Mouse (Mus musculus) ES-E14 (cell line): ENCODE measurements around the gene Adamts14. TPM values are rescaled to one million over a fixed set of nuclear protein-coding genes. Genes with fewer than 3 reads are reported as not detected.
A peak's percentile ranks its signal among the peaks of the same experiment; 100 is the strongest.

Experiments
- DNase-seq: peaks from one replicate; pipeline ENCODE4 v3.0.0-alpha.2; 2013; ENCODE audit warnings: low read depth, low spot score
- H3K27ac ChIP-seq: 2 replicates; pipeline ENCODE4 v1.5.1; 2012; ENCODE audit warnings: low read depth, mild to moderate bottlenecking, low read length, moderate library complexity, mixed read lengths; ENCODE audit not compliant: poor library complexity, insufficient read depth, severe bottlenecking
- H3K36me3 ChIP-seq: 2 replicates; pipeline ENCODE4 v1.6.1; 2012; ENCODE audit warnings: mild to moderate bottlenecking, low read length, moderate library complexity, mixed read lengths; ENCODE audit not compliant: control insufficient read depth, poor library complexity, insufficient read depth, severe bottlenecking
- H3K4me1 ChIP-seq, 2 experiments: fragments of 150-350 bp in 1 of 2; sonication (generic) in 1 of 2; 2 replicates each; pipeline ENCODE4 v1.6.1; 2012; ENCODE audit warnings: low read length in 2 of 2, mild to moderate bottlenecking in 1 of 2, mixed read lengths in 1 of 2; ENCODE audit not compliant: control insufficient read depth in 2 of 2, insufficient read depth in 2 of 2, poor library complexity in 1 of 2
- H3K4me3 ChIP-seq, 2 experiments: fragments of 150-350 bp in 1 of 2; sonication (generic) in 1 of 2; 2 replicates each; pipeline ENCODE4 v1.5.1; 2012; ENCODE audit warnings: low read length in 2 of 2, low read depth in 1 of 2, mild to moderate bottlenecking in 1 of 2, mixed read lengths in 1 of 2; ENCODE audit not compliant: insufficient read depth in 1 of 2, poor library complexity in 1 of 2, severe bottlenecking in 1 of 2
- H3K9ac ChIP-seq: 2 replicates; pipeline ENCODE4 v1.6.1; 2012; ENCODE audit warnings: low read depth, mild to moderate bottlenecking, low read length, mixed read lengths; ENCODE audit not compliant: poor library complexity, insufficient read depth, severe bottlenecking
- H3K9me3 ChIP-seq: fragments of 150-350 bp; sonication (generic); 2 replicates; pipeline ENCODE4 v1.6.1; 2012; ENCODE audit warnings: low read depth, mild to moderate bottlenecking, low read length; ENCODE audit not compliant: control insufficient read depth, insufficient read depth
- CHD2 ChIP-seq: IDR thresholded peaks from 2 replicates; pipeline ENCODE4 v1.6.1; 2014; ENCODE audit warnings: mild to moderate bottlenecking, low read depth, low read length, inconsistent platforms
- HCFC1 ChIP-seq: IDR thresholded peaks from 2 replicates; pipeline ENCODE4 v1.6.1; 2012; ENCODE audit warnings: low read length, inconsistent platforms, borderline replicate concordance; ENCODE audit not compliant: insufficient read depth
- MAFK ChIP-seq: IDR thresholded peaks from 2 replicates; pipeline ENCODE4 v1.6.1; 2014; ENCODE audit warnings: mild to moderate bottlenecking, low read depth, low read length, inconsistent platforms; ENCODE audit not compliant: insufficient read depth
- ZC3H11A ChIP-seq: IDR thresholded peaks from 2 replicates; pipeline ENCODE4 v1.6.1; 2012; ENCODE audit warnings: low read depth, mild to moderate bottlenecking, inconsistent platforms, low read length, borderline replicate concordance
- ZNF384 ChIP-seq: IDR thresholded peaks from 2 replicates; pipeline ENCODE4 v1.6.1; 2012; ENCODE audit warnings: low read depth, low read length, inconsistent platforms
- in situ Hi-C, 2 experiments: fragments of 600-800 bp; cut with MboI; formaldehyde crosslinking; loops; one replicate each; pipeline ENCODE4 v1.15.1; 2025; ENCODE audit warnings: low sequenced_read_pairs in 2 of 2, inconsistent platforms in 1 of 2; ENCODE audit not compliant: unreplicated experiment in 2 of 2
- total RNA-seq: library from RNA; depleted of rRNA; stranded (reverse); fragments of 300-350 nt; gene quantifications from 2 replicates; pipeline ENCODE4 v1.2.3, GENCODE M21; 2012

Gene Adamts14
- total RNA-seq, 1 experiment = 7.4 TPM

- no peak for DNase-seq
- in situ Hi-C loops = no loop called here
- H3K9ac ChIP-seq = peak overlapping the region; percentile 51; the same call in 1 of the 2 replicates
- TF ChIP-seq ZC3H11A (no peak), ZNF384 (no peak), CHD2 (no peak), MAFK (no peak), HCFC1 (no peak)
- H3K4me1 ChIP-seq = peaks cover 5 to 11% of the 10 kb centered on the region in 2 experiments; a peak in 3 of 4 replicates
- H3K27ac ChIP-seq = no peak overlapping the region
- H3K4me3 ChIP-seq = peak overlapping the region; percentile 77 to 87; a peak in 2 of 4 replicates
- H3K9me3 ChIP-seq = no peaks in the 10 kb centered on the region
- H3K36me3 ChIP-seq = no peaks in the 10 kb centered on the region
These were observed 592 bp upstream of the Adamts14 start for GRCm38 (mm10) chr10:61273844-61274215.

GRCm38 (mm10) chr10:61272631-61273030 lies 607 bp downstream of the Adamts14 start:
- no peaks in the 10 kb centered on the region for H3K9me3 ChIP-seq
- peak overlapping the region; percentile 89 for H3K9ac ChIP-seq
- no peak for DNase-seq
- H3K36me3 ChIP-seq = peaks cover 2% of the 10 kb centered on the region; the same call in 1 of the 2 replicates
- H3K4me1 ChIP-seq = peaks cover 5 to 11% of the 10 kb centered on the region in 2 experiments; a peak in 3 of 4 replicates
- no peak overlapping the region for H3K27ac ChIP-seq
- in situ Hi-C loops = no loop called here
- TF ChIP-seq HCFC1 = no peak
- TF ChIP-seq ZC3H11A = no peak
- TF ChIP-seq MAFK = no peak
- H3K4me3 ChIP-seq = peak overlapping the region; percentile 77 to 87

- peaks cover 2% of the 10 kb centered on the region; the same call in 1 of the 2 replicates for H3K36me3 ChIP-seq
- TF ChIP-seq HCFC1 (no peak), MAFK (no peak), CHD2 (no peak), ZC3H11A (no peak), ZNF384 (no peak)
- peaks cover 5 to 11% of the 10 kb centered on the region in 2 experiments; a peak in 3 of 4 replicates for H3K4me1 ChIP-seq
- peak overlapping the region; percentile 77 to 87 for H3K4me3 ChIP-seq
- in situ Hi-C loops = no loop called here
- H3K9me3 ChIP-seq = no peaks in the 10 kb centered on the region
- peak overlapping the region; percentile 89; the same call in 1 of the 2 replicates for H3K9ac ChIP-seq
- no peak overlapping the region for H3K27ac ChIP-seq
- DNase-seq = no peak
These were observed 1.1 kb downstream of the Adamts14 start for GRCm38 (mm10) chr10:61272089-61272626.

- Histone ChIP-seq H3K4me3 (no peak overlapping the region), H3K36me3 (peaks cover 2% of the 10 kb centered on the region; the same call in 1 of the 2 replicates), H3K27ac (no peak overlapping the region), H3K9ac (no peak overlapping the region), H3K4me1 (peaks cover 2 to 3% of the 10 kb centered on the region in 2 experiments; a peak in 2 of 4 replicates), H3K9me3 (no peaks in the 10 kb centered on the region; the same call in 1 of the 2 replicates)
- DNase-seq = no peak
- TF ChIP-seq ZNF384 (no peak), MAFK (no peak), CHD2 (no peak), ZC3H11A (no peak), HCFC1 (no peak)
- in situ Hi-C loops = no loop called here
These were observed 5.9 kb downstream of the Adamts14 start for GRCm38 (mm10) chr10:61267378-61267777.
